Mouse (Mus musculus) limb, embryonic 14.5 days (tissue): ENCODE measurements at regions not wholly inside any gene's neighbourhood (a gene's known extent, or its start where the extent isn't known, plus 50 kb on each side); places are given as distances from the start of the nearest gene placed in this dataset.
A peak's percentile ranks its signal among the peaks of the same experiment; 100 is the strongest.

Source experiments
- ATAC-seq: fragments of 200-750 bp; cut with Nextera tagmentation; 2 replicates; pipeline ENCODE4 v1.8.0; 2017; ENCODE audit warnings: low read depth, moderate number of reproducible peaks, moderate TSS enrichment; ENCODE audit not compliant: low FRiP score
- DNase-seq: peaks from one replicate; pipeline ENCODE4 v3.0.0-alpha.2; 2015; ENCODE audit warnings: low spot score
- H3K27ac ChIP-seq: fragments of 300-500 bp; sonication (generic); replicated peaks from 2 replicates; pipeline ENCODE4 v1.5.1; 2014; ENCODE audit warnings: low read depth, mild to moderate bottlenecking, low read length, moderate library complexity, mixed read lengths
- H3K27me3 ChIP-seq: fragments of 300-500 bp; sonication (generic); 2 replicates; pipeline ENCODE4 v1.6.1; 2014; ENCODE audit warnings: low read length, mixed read lengths; ENCODE audit not compliant: control insufficient read depth, insufficient read depth
- H3K36me3 ChIP-seq: fragments of 300-500 bp; sonication (generic); 2 replicates; pipeline ENCODE4 v1.6.1; 2014; ENCODE audit warnings: mild to moderate bottlenecking, low read length, moderate library complexity, mixed read lengths; ENCODE audit not compliant: control insufficient read depth, insufficient read depth
- H3K4me1 ChIP-seq: fragments of 300-500 bp; sonication (generic); 2 replicates; pipeline ENCODE4 v1.6.1; 2014; ENCODE audit warnings: antibody characterized with exemption, low read length, mixed read lengths; ENCODE audit not compliant: control insufficient read depth, insufficient read depth
- H3K4me2 ChIP-seq: fragments of 300-500 bp; sonication (generic); replicated peaks from 2 replicates; pipeline ENCODE4 v1.6.1; 2014; ENCODE audit warnings: low read depth, mild to moderate bottlenecking, low read length, moderate library complexity; ENCODE audit not compliant: severe bottlenecking
- H3K4me3 ChIP-seq: fragments of 300-500 bp; sonication (generic); replicated peaks from 2 replicates; pipeline ENCODE4 v1.5.1; 2014; ENCODE audit warnings: low read length
- H3K9ac ChIP-seq: fragments of 300-500 bp; sonication (generic); 2 replicates; pipeline ENCODE4 v1.6.1; 2014; ENCODE audit warnings: mild to moderate bottlenecking, low read depth, low read length, moderate library complexity; ENCODE audit not compliant: severe bottlenecking
- H3K9me3 ChIP-seq: fragments of 300-500 bp; sonication (generic); 2 replicates; pipeline ENCODE4 v1.6.1; 2016; ENCODE audit warnings: low read length; ENCODE audit not compliant: control insufficient read depth
- POLR2A ChIP-seq: fragments of 200-500 bp; IDR thresholded peaks from 2 replicates; pipeline ENCODE4 v1.8.0; 2012; ENCODE audit warnings: inconsistent platforms, mild to moderate bottlenecking, moderate library complexity, borderline replicate concordance; ENCODE audit not compliant: insufficient read depth, insufficient read length; ENCODE audit errors: extremely low read depth
- WGBS: fragments of 180-500 bp; shearing (Covaris S2); extraction: QIAGEN DNeasy Blood & Tissue Kit; methylation state at CpG from one replicate; pipeline ENCODE4 v1.1.7; 2014; 5-methylcytosine and 5-hydroxymethylcytosine counted together

DNA sequence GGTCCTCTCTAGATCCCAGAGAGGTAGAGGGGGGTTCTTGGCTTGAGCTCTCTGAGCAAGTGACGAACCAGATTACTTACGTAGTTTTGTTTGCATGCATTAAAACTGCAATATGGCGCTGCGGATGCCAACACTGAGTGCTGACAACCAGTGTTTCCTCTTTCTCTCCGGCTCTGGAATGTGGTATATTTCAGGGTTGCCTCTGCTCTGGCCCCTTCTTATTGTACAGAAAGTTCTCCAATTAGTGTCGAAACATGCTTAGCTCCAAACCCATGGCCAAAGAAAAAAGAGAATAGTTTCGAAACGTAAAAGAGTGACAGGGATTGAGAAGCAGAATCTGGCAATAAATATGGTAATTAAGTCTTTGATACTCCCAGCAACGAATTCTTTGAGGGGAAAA lies 124.8 kb downstream of the Fam84b start:
- DNase-seq (no peak), ATAC-seq (no peak)
- Histone ChIP-seq H3K4me1 (no peaks in the 10 kb centered on the region), H3K4me2 (no peak overlapping the region), H3K9me3 (no peaks in the 10 kb centered on the region), H3K36me3 (no peaks in the 10 kb centered on the region), H3K27ac (no peak overlapping the region), H3K4me3 (no peak overlapping the region), H3K9ac (no peak overlapping the region), H3K27me3 (no peaks in the 10 kb centered on the region)
- no peak for TF ChIP-seq POLR2A
- WGBS = 56% methylated on average over 9 of the region's 9 CpGs

DNA sequence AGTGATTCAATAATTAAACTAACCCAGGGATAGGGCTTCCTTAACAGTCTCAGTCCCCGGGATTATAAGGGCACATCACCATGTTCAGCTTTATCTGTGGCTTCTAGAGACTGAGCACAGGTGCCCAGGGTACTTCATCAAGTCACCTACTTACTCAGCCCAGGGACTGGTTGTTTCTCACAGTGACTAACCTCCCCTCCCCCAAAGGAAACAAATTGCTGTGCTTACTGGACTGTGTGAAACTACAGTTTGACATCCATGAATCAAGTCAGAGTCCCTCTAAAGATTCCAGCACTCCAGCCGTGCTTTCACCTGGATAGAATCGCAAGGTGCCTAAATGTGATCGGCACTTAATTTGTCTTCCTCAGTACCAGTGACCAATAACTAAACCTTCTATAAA lies 125.2 kb downstream of the Fam84b start:
- no peak overlapping the region for H3K9ac ChIP-seq
- WGBS = 70% methylated on average over 4 of the region's 4 CpGs

DNA sequence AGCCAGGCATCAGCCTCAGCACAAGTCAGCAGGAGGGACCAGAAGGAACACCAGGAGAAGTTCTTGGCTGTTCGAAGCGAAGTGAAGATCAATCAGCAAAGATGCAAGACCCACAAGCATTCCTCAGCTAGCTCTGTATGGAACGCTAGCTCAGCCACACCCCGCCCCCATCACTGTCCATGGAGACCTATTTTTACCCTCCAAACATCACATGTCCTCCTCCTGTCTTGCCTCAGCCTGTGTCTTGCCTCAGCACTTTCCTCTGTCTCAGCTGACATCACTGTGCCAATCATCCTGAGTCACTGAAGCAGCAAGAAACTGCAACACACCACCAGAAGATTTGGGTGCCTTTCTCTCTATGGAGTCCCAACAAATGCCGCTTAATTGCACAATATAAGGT lies 134.2 kb downstream of the Fam84b start:
- DNase-seq = no peak
- TF ChIP-seq POLR2A = no peak
- WGBS = 87% methylated on average over 5 of the region's 5 CpGs
- no peak for ATAC-seq
- H3K9me3 ChIP-seq = no peaks in the 10 kb centered on the region
- H3K4me1 ChIP-seq = no peaks in the 10 kb centered on the region
- H3K4me3 ChIP-seq = no peak overlapping the region
- no peak overlapping the region for H3K27ac ChIP-seq
- no peak overlapping the region for H3K9ac ChIP-seq
- H3K4me2 ChIP-seq = no peak overlapping the region
- H3K27me3 ChIP-seq = no peaks in the 10 kb centered on the region
- no peaks in the 10 kb centered on the region for H3K36me3 ChIP-seq

More for the DNA sequence above, 125.2 kb downstream of the Fam84b start:
- DNase-seq (no peak), ATAC-seq (no peak)
- H3K4me3 ChIP-seq = no peak overlapping the region
- H3K27ac ChIP-seq = no peak overlapping the region
- H3K27me3 ChIP-seq = no peaks in the 10 kb centered on the region
- TF ChIP-seq POLR2A = no peak
- no peaks in the 10 kb centered on the region for H3K36me3 ChIP-seq
- no peaks in the 10 kb centered on the region for H3K4me1 ChIP-seq
- no peaks in the 10 kb centered on the region for H3K9me3 ChIP-seq
- H3K4me2 ChIP-seq = no peak overlapping the region

DNA sequence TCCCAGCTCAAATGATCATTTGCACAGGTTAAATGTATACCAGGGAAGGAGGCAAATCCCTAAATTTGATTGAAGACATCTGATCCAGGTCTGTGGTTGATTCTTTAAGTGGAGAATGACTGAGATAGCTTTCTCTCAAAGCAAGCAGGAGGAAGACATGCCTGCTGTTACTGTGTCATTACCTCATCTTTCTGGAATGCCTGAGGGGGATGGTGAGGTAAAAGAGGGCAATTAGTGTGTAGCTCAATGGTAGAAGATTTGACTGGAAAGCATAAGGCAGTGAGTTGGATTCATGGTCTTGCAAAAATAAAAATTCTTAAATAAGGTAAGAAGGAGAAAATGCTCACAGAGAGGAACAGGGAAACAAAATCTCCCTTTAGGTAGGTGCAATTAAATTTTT lies 144.9 kb downstream of the Fam84b start:
- Histone ChIP-seq H3K9ac (no peak overlapping the region), H3K36me3 (no peaks in the 10 kb centered on the region), H3K9me3 (no peaks in the 10 kb centered on the region), H3K4me1 (no peaks in the 10 kb centered on the region), H3K4me3 (no peak overlapping the region), H3K4me2 (no peak overlapping the region), H3K27me3 (no peaks in the 10 kb centered on the region), H3K27ac (no peak overlapping the region)
- no peak for TF ChIP-seq POLR2A
- ATAC-seq (no peak), DNase-seq (peak; percentile 13)

DNA sequence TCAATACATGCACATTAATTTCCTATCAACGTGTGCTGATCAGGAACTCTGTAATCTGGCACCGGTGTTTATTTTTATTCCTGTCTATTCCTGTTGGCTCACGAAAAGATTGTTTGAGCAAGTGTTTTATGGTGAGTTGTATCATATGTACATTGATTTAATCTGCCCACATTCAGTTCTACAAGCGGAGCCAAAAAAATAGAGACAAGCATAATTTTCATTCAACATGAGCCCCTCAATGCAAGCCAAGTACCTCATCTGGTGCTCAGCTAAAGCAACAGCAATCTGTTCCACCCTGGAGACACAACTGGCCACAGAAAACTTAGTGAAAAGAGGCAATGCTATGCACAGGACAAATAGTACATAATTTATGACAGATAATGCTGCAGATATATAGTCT lies 147.6 kb downstream of the Fam84b start:
- Histone ChIP-seq H3K4me2 (no peak overlapping the region), H3K4me3 (no peak overlapping the region), H3K36me3 (no peaks in the 10 kb centered on the region), H3K27ac (no peak overlapping the region), H3K9me3 (no peaks in the 10 kb centered on the region), H3K9ac (no peak overlapping the region), H3K27me3 (no peaks in the 10 kb centered on the region), H3K4me1 (no peaks in the 10 kb centered on the region)
- ATAC-seq (no peak), DNase-seq (peak; percentile 43)
- WGBS = 67% methylated on average over 4 of the region's 4 CpGs
- TF ChIP-seq POLR2A = no peak

DNA sequence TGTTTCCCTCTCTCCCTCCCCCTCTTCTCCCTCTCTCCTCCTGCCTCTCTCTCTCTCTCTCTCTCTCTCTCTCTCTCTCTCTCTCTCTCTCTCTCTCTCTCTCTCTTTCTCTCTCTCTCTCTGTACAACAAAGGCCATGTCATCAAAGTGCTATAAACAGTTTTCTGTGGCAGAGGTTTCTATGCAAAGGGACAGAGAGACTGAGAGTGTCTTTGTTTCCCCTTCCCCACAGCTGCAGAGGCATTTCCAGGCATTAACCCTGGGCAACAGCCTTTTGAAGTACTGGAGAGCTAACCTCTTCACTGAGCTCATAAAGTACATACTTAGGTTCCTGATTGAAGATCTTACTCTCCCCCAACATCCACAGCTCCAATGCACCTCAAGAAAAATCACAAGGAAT lies 152.3 kb downstream of the Fam84b start:
- ATAC-seq = no peak
- no peaks in the 10 kb centered on the region for H3K9me3 ChIP-seq
- no peaks in the 10 kb centered on the region for H3K27me3 ChIP-seq

More for the DNA sequence above, 152.3 kb downstream of the Fam84b start:
- no peak overlapping the region for H3K9ac ChIP-seq
- no peaks in the 10 kb centered on the region for H3K4me1 ChIP-seq
- no peak overlapping the region for H3K4me2 ChIP-seq
- no peak for DNase-seq
- H3K4me3 ChIP-seq = no peak overlapping the region
- no peak for TF ChIP-seq POLR2A
- no peak overlapping the region for H3K27ac ChIP-seq
- H3K36me3 ChIP-seq = no peaks in the 10 kb centered on the region
